Mouse (Mus musculus): ENCODE data around the gene Vsig1. TPM values are rescaled to one million over a fixed set of nuclear protein-coding genes. Genes with fewer than 3 reads are reported as not detected.

Gene Vsig1
- total RNA-seq, 1 experiment from 2014 or later = not detected

Other genes with a start within 250 kb of the Vsig1 start
- gene Mid2, start 243.0 kb upstream of the Vsig1 start, total RNA-seq (2017) = 0.23 TPM in 1 of 2 replicates, not detected in the other
- not detected in 2 replicates for gene Tex13b, start 94.2 kb upstream of the Vsig1 start, total RNA-seq (2017)
- gene Psmd10, start 49.1 kb downstream of the Vsig1 start, total RNA-seq (2017) = 46.3 and 50.3 TPM in 2 replicates
- gene Atg4a, start 49.3 kb downstream of the Vsig1 start, total RNA-seq (2017) = 25.2 and 26.9 TPM in 2 replicates